Mouse (Mus musculus): ENCODE measurements around the gene Ptprc.

Gene Ptprc

GRCm38 (mm10) chr1:138040556-138040955, 135.0 kb downstream of the Ptprc start:
- DNase-seq (ENCODE audit: low read depth, low spot score), result no peak

DNA sequence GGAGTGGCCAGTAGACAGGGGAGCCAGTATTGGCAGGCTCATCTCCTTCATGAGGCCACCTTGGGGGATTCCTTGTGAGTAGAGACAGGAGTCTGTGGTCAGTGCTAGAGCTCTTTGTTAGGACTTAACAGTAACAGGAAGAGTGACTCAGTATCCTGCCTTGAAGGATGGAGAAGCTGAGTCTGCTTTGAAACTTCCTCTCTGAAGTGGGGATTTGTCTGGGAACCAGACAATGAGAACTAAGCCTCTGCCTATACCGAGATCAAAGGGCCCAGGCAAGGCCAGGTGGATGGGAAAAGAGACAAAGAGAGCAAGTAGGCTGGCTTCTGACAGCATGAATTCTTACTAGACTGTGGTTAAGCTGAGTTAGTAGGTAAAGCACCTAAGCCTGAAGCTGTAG, 136.3 kb downstream of the Ptprc start:
- DNase-seq (ENCODE audit: low read depth, low spot score), result no peak

DNA sequence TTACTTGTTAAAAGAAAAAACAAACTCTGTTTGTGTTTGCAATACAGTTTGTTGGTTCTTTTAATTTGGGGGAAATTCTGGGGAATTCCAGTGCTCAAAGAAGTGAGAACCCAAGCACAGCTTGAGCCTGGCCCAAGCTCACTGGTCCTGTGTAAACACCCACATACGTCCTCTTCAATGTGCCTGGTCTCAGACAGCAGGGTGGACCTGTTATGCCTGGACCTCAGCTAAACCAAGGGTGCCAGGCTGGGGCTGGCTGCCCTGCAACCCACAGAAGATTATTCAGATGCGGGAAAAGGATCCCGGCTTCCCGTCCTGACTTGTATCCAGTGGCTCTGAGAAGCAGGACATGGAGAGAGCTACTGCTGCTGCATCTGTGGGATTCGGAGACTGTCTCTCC, 138.0 kb downstream of the Ptprc start:
- DNase-seq (ENCODE audit: low read depth, low spot score), result no peak

- no peak for DNase-seq (ENCODE audit: low read depth, low spot score)
Measured at GRCm38 (mm10) chr1:138029649-138030048, 145.9 kb downstream of the Ptprc start.

- DNase-seq (ENCODE audit: low read depth, low spot score), result no peak
Measured at GRCm38 (mm10) chr1:138025298-138025697, 150.2 kb downstream of the Ptprc start.

DNA sequence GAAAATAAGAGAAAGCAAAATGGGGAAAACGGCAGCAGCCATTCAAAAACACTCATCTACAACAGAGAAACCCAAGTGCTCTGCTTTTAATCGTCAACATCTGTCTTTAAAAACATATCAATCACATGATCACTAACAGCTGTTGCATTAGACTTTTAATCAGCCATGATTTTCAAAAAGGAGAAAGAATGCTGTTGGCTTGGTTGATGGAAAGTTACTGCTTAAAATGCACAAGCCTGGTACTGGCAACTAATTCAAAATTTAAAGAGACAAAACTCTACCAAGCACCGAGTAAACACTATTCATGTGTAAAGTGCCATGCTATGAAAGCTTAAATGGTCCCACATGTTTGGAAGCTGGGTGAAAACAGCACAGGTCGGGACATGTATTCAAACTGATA, 151.9 kb downstream of the Ptprc start:
- DNase-seq (ENCODE audit: low read depth, low spot score), result no peak

- no peak for DNase-seq (ENCODE audit: low read depth, low spot score)
Measured at GRCm38 (mm10) chr1:138022918-138023295, 152.6 kb downstream of the Ptprc start.

DNA sequence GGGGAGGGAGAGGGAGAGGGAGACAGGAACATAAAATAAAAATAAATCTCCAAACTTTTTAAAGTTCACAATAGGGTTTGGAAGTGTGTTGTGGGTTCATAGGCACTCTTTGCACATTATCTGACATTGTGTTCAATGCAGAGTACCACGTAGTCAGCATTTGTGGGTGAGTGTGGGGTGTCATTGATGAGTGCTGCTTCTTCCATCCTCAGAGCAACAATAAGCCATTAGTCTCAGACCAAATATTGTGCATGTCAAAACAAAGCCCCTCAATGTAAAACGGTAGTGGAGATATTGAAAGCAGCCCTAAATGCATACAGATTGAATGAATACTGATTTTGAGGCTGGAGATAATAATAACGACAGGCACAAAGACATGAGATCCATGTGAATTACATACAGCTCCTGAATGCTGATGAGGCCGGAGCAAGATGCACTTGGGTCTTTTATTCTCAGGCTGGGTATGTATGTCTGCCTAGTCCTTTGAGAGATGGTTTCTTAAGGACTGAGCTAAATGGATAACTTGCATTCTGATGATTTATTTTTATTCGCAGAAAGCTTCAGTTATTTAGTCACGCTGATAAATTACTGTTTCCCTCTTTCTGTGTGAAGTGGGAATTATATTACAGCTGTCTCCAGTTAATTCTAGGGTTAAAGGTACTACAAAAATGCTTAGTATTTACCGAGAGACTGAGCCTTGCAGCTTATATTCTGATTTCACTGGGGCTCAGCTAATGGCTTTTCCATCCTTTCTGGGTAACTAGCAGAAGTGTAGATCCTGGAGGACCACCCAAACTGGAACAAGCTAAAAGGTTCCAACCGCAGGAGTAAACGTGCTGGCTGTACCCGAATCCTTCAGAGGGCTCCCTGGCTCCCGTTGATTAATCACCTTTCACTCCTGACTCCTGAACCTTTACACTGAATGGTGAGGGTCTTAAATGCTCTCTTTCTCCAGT, 153.3 kb downstream of the Ptprc start:
- no peak for DNase-seq (ENCODE audit: low read depth, low spot score)
